Mouse (Mus musculus): ENCODE results near the gene Noc4l.

Gene Noc4l

GRCm38 (mm10) chr5:110609425-110609824 is 43.8 kb downstream of the Noc4l start:
- DNase-seq (ENCODE audit: inconsistent ontology term) = no peak

DNA sequence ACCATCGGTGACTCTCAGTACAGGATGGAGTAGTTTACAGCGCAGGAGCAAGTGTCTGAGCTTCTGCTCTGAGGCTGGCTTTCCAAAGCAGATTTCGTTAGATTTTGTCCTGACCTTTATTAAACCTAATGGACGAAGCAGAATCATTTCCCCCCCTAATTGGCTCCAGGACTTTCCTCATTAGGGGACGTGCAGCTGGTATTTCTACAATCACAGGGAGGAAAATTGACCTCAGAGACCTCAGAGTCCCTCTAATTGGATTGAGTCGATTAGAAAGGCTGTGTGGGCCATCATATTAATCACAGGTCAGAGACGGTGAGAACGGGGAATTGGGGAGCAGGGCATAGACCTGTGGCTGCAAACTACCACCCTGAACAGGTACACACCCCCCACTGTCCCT is 44.3 kb downstream of the Noc4l start:
- peak; percentile 44 for DNase-seq (ENCODE audit: inconsistent ontology term)

- DNase-seq (ENCODE audit: inconsistent ontology term) = peak; percentile 36
Observed at GRCm38 (mm10) chr5:110608336-110608735, 44.9 kb downstream of the Noc4l start.

- DNase-seq (ENCODE audit: inconsistent ontology term) = peak; percentile 33
Observed at GRCm38 (mm10) chr5:110607767-110608166, 45.5 kb downstream of the Noc4l start.

DNA sequence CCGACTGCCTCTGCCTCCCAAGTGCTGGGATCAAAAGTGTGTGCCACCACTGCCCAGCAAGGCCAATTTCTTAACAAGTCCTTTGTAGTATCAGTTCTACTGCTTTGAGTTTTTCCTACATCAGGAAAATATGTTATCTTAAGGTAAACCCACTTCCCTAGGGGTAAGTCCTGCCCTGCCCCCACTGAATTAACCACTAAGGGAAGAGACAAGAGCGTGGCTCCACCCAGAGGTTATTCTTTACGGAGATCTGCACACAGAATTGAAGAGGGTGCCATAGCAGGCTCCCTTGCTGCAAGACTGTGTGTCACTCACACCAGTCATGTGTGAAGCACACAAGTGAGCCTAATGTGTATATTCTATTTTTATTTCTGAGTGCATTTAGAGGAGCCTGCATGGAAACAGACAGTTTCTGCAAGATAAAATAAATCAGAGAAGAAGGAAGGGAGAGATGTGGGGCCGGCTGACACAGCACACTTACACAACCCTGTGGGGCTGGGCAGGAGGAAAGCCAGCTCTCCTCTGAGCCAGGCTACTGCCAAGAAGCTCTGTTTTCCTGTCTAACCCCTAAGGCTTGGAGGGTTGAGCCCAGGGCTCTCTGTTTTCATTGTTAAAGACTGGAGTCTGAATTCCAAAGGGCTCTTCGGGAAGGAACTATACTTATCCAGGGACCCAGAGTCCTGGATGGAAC is 47.5 kb downstream of the Noc4l start:
- no peak for DNase-seq (ENCODE audit: inconsistent ontology term)

DNA sequence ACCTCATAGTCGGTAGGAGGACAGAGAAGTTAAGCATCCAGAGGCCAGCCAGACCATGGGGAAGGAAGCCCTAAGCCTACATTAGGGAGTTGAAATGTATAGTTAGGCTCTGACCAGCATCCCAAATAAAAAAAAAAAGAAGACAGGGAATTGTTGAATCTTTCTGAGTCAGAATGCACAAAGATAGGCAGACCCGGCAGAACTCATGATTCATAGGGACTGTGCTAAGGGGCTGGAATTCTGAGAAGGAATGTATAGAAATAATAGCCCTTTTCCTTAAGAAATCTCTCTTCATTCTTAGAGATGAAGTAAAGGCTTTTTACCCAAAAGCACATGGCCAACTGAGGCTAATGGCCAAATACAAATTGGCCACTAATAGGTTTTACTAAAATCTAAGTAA is 48.9 kb downstream of the Noc4l start:
- no peak for DNase-seq (ENCODE audit: inconsistent ontology term)

DNA sequence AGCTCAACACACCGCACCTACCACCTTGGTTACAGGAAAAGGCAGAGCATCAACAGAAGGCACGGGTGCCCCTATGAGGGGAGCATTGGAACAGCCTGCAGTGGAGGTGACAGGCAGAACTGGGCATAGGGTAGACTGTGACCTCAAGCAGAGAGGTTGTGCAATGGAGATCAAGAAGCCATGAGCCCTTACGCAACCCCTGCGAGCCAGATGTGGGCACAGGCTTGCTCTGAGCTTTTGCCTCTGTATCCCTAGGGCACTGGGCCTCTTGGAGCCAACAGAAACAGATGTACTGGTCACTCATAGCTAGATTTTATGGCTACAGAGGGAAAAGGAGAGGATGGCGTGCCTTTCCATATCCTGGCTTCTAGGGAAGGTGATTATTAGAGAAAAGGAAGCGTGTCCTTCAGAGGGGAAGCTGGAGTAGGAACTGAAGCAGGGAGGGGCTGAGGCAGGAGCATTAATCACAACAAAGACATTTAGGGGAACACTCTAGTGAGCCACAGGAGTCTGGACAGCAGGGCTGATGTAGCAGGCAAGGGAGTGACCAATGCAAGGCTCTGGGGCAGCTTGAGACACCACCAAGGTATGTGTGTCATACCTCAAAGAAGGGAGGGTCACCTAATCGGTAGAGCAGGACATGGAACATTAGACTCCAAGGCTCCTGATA is 50.1 kb downstream of the Noc4l start:
- no peak for DNase-seq (ENCODE audit: inconsistent ontology term)
